Mouse (Mus musculus) olfactory bulb, adult 2 months (tissue): ENCODE measurements around the gene Zfp866. TPM values are rescaled to one million over a fixed set of nuclear protein-coding genes. Genes with fewer than 3 reads are reported as not detected.
A peak's percentile ranks its signal among the peaks of the same experiment; 100 is the strongest.

Experiments used
- H3K27ac ChIP-seq: fragments of 200-500 bp; 2 replicates; pipeline ENCODE4 v1.5.1; 2012; ENCODE audit warnings: low read depth, low read length; ENCODE audit not compliant: insufficient read depth
- H3K4me1 ChIP-seq: fragments of 200-500 bp; 2 replicates; pipeline ENCODE4 v1.6.1; 2012; ENCODE audit warnings: low read length; ENCODE audit not compliant: control insufficient read depth, insufficient read depth
- H3K4me3 ChIP-seq: fragments of 200-500 bp; 2 replicates; pipeline ENCODE4 v1.5.1; 2012; ENCODE audit warnings: mild to moderate bottlenecking, low read depth, low read length, moderate library complexity; ENCODE audit not compliant: insufficient read depth
- CTCF ChIP-seq: fragments of 200-500 bp; IDR thresholded peaks from 2 replicates; pipeline ENCODE4 v1.5.1; 2012; ENCODE audit warnings: low read depth, mild to moderate bottlenecking, low read length, moderate library complexity; ENCODE audit not compliant: insufficient read depth
- POLR2A ChIP-seq: fragments of 200-500 bp; IDR thresholded peaks from 2 replicates; pipeline ENCODE4 v1.6.1; 2012; ENCODE audit warnings: mild to moderate bottlenecking, low read depth, low read length, moderate library complexity; ENCODE audit not compliant: insufficient read depth
- WGBS: fragments of 180-500 bp; shearing (Covaris S2); methylation state at CpG from one replicate; pipeline ENCODE4 v1.1.7; 2018; 5-methylcytosine and 5-hydroxymethylcytosine counted together
- polyA plus RNA-seq: library from polyadenylated mRNA; stranded (reverse); fragments of >200 nt; gene quantifications from 2 replicates; pipeline ENCODE4 v1.2.4, GENCODE M21; 2012; ENCODE audit warnings: low replicate concordance; ENCODE audit not compliant: missing spikeins, insufficient read depth, insufficient read length

Zfp866 gene
- polyA plus RNA-seq, 1 experiment: not detected

GRCm38 (mm10) chr8:69789105-69789504, 1.9 kb downstream of the Zfp866 start:
- TF ChIP-seq POLR2A (no peak), CTCF (no peak)
- peaks cover 7% of the 10 kb centered on the region; the same call in 1 of the 2 replicates for H3K4me1 ChIP-seq
- no peak overlapping the region for H3K4me3 ChIP-seq
- WGBS: 92% methylated on average over 5 of the region's 5 CpGs
- H3K27ac ChIP-seq: no peak overlapping the region

- TF ChIP-seq CTCF: no peak
- Histone ChIP-seq H3K27ac (no peak overlapping the region), H3K4me3 (no peak overlapping the region), H3K4me1 (no peaks in the 10 kb centered on the region)
- 68% methylated on average over 12 of the region's 12 CpGs for WGBS
Measured at GRCm38 (mm10) chr8:69777111-69777510, 13.9 kb downstream of the Zfp866 start.

- WGBS: 52% methylated on average over 2 of the region's 2 CpGs
- Histone ChIP-seq H3K27ac (0 out of 2 replicates have a peak overlapping the region, but pooled peaks have one; percentile 35), H3K4me1 (no peaks in the 10 kb centered on the region), H3K4me3 (no peak overlapping the region)
- TF ChIP-seq POLR2A (no peak), CTCF (no peak)
Measured at GRCm38 (mm10) chr8:69775149-69775534, 15.8 kb downstream of the Zfp866 start.

GRCm38 (mm10) chr8:69774503-69775148, 16.4 kb downstream of the Zfp866 start, which contains the start of gene Gm20422:
Gm20422 (minus strand) TSS chr8:69774886.
- no peaks in the 10 kb centered on the region for H3K4me1 ChIP-seq
- TF ChIP-seq POLR2A (peak; percentile 99), CTCF (no peak)
- H3K4me3 ChIP-seq: peak within 1 kb of the TSS; percentile 72
- under 1% methylated on average over 41 of the region's 41 CpGs for WGBS
- H3K27ac ChIP-seq: peak within 1 kb of the TSS; percentile 97

GRCm38 (mm10) chr8:69772106-69772505, 18.9 kb downstream of the Zfp866 start:
- 84% methylated on average over 2 of the region's 2 CpGs for WGBS

GRCm38 (mm10) chr8:69771221-69771620, 19.8 kb downstream of the Zfp866 start:
- Histone ChIP-seq H3K4me3 (no peak overlapping the region), H3K27ac (no peak overlapping the region), H3K4me1 (no peaks in the 10 kb centered on the region)
- WGBS: 76% methylated on average over 9 of the region's 9 CpGs
- no peak for TF ChIP-seq POLR2A
- TF ChIP-seq CTCF: no peak

More at GRCm38 (mm10) chr8:69772106-69772505, 18.9 kb downstream of the Zfp866 start:
- no peak for TF ChIP-seq POLR2A
- no peak for TF ChIP-seq CTCF
- H3K4me1 ChIP-seq: no peaks in the 10 kb centered on the region
- H3K4me3 ChIP-seq: no peak overlapping the region
- H3K27ac ChIP-seq: no peak overlapping the region

GRCm38 (mm10) chr8:69761814-69762445, 29.0 kb downstream of the Zfp866 start:
- H3K27ac ChIP-seq: no peak overlapping the region
- H3K4me1 ChIP-seq: no peaks in the 10 kb centered on the region

GRCm38 (mm10) chr8:69758316-69758715, 32.7 kb downstream of the Zfp866 start:
- TF ChIP-seq CTCF: no peak
- no peak for TF ChIP-seq POLR2A
- Histone ChIP-seq H3K4me3 (no peak overlapping the region), H3K27ac (no peak overlapping the region), H3K4me1 (no peaks in the 10 kb centered on the region)
- 94% methylated on average over 5 of the region's 5 CpGs for WGBS

More at GRCm38 (mm10) chr8:69761814-69762445, 29.0 kb downstream of the Zfp866 start:
- WGBS: 87% methylated on average over 4 of the region's 4 CpGs
- TF ChIP-seq CTCF (no peak), POLR2A (no peak)
- H3K4me3 ChIP-seq: no peak overlapping the region

- no peak overlapping the region for H3K27ac ChIP-seq
- TF ChIP-seq POLR2A (no peak), CTCF (no peak)
- WGBS: 82% methylated on average over 2 of the region's 2 CpGs
- no peak overlapping the region for H3K4me3 ChIP-seq
- H3K4me1 ChIP-seq: 0 out of 2 replicates have a peak, but pooled peaks cover 5% of the 10 kb centered on the region
Measured at GRCm38 (mm10) chr8:69752437-69752836, 38.5 kb downstream of the Zfp866 start.
